Mouse (Mus musculus) heart, postnatal 14 days (tissue): ENCODE measurements around the gene BC049715. TPM values are rescaled to one million over a fixed set of nuclear protein-coding genes. Genes with fewer than 3 reads are reported as not detected.

Experiments used
- DNase-seq, 2 experiments: peaks; one replicate each; pipeline ENCODE4 v3.0.0; 2021 to 2022
- intact Hi-C: fragments of 180-260 bp; cut with DNase I; formaldehyde crosslinking; loops from one replicate; pipeline ENCODE4 v1.15.1; 2025
- total RNA-seq, 2 experiments: library from RNA; stranded (reverse); gene quantifications; 2 replicates each; pipeline ENCODE4 v1.2.3; 2021

The BC049715 gene
- total RNA-seq, 2 experiments from 2014 or later = 1.0 to 1.3 TPM

DNA sequence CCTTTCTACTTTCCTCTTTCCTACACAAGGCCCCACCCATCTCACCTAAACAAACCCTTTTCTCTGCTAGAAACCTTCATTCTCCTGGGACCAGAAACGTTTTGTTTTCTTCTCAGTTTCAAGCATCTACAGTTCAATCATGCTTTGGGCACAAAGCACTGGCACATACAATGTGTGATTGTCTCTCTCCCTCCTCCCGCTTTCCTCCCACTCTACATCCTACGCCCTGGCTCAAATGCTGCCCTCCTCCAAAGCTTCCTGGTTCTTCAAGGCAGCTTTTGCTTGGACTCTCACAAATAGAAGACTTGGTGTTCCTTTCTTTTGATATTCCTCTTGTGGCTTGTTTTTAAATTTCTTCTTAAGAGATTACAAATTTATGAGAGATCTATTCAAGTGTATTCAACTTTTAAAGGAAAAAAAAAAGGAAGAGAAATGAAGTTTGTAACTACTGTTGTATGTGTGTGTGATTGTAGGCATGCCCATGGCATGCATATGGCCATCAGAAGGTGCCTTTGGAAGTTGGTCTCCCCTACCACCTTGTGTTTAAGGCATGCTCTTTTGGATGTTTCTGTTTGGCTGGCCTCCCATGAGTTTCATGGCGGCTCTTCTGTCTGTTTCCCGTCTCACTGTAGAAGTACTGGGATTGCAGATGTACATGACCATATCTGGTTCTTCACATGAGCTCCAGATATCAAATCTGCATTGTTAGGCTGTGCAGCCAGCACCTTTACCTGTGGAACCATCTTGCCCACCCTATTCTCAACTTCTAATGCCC lies 18.5 kb downstream of the BC049715 start:
- intact Hi-C loops = no loop called here
- DNase-seq = no peak

DNA sequence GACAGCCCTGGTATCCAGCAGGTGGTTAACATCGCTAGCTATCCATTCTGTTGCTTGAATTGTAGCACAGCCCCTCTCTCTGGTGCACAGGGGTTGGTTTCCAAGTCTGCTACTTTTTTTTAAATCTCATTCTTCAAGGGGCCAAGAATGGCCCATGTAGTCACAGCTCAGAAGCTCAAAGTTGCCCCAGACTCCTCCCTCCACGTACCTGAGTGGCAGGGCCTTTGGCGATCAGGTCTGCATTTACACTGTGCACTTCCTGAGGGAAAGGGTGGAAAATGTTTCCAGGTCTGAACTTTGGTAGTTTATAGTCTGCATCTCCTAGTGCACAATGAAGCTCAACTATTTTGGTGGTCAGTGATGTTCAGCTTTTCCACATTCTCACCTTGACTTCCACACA lies 19.8 kb downstream of the BC049715 start:
- intact Hi-C loops = no loop called here
- DNase-seq = no peak

DNA sequence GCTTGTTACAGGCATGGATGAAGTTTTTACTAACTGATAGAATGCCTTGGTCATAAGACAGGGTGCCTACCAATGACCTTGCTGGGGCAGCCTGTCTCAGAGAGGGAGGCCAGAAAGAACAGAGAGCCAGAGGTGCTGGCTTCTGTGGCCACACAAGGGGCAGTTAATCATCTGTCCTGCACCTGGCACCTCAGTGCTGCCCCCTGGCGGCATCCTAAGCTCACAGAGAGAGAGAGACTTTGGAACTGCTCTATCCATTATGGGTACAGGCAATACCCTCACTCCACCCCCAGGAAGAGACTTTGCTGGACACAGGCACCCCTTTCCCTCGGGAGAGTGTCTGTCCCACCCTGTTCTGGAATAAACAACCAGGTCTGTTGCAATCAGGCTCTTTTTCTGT lies 20.4 kb downstream of the BC049715 start:
- peak; percentile 68 to 74 for DNase-seq
- intact Hi-C loops = no loop called here

DNA sequence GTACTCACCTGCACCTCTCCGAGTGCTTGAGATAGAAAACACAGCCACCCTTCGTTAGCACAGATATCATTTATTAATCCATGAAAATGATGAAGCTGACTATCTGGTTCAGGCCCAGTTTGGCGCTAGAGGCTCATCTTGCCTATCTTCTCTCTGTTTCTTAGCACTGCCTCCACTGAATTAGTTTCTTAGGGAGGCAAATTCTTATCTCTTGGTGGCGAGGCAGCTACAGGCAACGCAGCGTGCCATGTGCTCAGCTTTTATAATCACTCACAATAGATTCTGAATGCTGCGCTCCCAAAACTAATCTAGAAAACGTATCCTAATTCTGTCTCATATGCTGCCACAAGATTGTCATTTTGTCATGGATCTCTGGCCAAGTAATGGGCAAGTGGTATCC lies 21.0 kb downstream of the BC049715 start:
- DNase-seq = no peak
- intact Hi-C loops = no loop called here

DNA sequence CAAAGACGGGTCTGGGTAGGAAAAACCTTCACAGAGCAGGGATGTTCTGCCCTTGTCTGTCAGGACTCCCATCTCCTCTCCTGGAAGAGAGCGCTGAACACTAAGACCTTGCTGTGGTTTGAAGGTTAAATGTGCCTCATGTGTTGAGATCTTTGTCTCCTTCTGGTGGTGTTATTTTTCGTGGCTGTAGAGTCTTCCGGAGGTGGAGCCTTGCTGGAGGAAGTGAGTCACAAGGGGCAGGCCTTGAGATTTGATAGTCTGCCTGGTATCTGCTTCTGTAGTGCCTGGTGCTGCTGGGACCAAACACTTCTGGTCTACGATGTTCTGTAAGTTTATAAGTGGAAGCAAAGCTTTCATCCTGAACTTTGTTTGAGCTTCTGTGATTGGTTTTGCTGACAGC lies 21.5 kb downstream of the BC049715 start:
- intact Hi-C loops = no loop called here
- no peak for DNase-seq

DNA sequence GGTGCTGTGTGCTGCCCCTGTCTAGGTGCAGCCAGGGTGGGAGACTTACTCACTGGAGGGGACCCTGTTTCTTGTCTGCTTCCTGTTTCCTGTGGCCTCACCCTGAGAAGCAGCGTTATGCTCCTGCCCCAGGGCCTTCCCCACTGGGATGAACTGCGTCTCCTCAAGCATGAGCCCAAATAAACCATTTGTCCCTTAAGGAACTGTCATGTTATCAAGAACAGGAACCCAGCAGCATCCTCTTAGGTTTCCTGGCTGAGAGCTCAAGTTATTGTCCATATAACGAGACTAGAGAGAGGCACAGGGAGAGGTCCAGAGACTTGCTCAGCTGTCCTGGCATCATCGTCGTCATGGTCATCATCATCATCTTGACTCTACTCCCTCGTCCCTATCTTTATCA lies 22.8 kb downstream of the BC049715 start:
- no peak for DNase-seq
- intact Hi-C loops = no loop called here

DNA sequence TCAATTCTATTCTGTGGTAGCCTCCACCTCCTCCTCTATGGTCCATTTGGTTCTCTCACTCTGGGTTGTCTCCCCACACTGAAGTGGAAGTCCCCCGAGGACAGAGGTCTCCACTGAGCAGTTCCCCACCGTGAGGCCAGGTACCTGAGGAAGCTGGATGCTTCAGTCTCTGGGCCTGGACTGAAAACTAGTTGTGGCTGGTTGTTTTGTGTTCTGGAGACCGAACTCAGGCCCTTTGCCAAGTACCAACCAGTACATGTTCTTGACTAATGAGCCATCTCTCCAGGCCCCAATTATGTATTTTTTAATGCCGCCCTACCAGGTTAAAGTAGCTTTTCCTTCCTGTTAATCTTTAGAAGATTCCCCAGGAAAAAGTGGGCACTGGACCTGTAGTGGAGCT lies 24.9 kb downstream of the BC049715 start:
- no peak for DNase-seq
- intact Hi-C loops = no loop called here

DNA sequence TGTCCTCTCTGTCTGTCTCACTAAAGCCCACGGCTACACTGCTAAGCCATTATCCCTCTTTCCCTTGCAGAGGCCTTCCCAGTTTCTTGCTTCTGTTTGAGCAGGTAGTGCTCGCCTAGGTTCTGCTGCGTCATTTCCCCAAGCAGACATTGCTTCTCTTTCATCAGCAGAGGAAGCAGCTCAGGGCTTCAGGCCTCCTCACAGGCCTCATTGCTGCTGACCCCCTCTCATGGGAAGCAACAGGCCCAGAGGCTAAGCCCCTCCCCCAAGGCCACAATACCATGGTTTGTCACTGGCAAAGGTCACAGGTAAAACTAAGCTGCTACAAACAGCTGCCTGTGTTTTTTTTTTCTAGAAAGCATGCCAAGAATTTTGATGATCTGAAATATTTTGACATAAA lies 25.3 kb downstream of the BC049715 start:
- intact Hi-C loops = no loop called here

DNA sequence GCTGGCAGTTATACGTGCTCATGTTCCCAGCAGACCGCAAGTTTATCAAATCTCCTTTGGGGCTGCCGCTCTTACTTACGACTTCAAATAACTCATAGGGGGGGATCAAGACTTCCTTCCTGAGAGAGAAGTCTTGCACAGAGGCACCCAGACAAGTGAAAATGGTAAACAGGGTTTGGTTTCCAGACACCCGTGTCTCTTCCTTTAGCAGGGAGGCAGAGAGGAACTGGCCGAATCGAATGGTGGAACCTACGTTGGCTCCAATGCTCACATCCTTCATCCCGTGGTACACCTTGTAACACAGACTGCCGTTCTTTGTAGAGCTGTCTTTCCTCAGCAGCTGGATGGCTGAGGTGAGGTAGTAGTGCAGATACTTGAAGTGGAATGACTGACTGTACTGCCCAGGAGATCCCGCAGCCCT lies 26.9 kb downstream of the BC049715 start:
- intact Hi-C loops = no loop called here
- DNase-seq = no peak

More for the DNA sequence above, 25.3 kb downstream of the BC049715 start:
- DNase-seq = no peak

DNA sequence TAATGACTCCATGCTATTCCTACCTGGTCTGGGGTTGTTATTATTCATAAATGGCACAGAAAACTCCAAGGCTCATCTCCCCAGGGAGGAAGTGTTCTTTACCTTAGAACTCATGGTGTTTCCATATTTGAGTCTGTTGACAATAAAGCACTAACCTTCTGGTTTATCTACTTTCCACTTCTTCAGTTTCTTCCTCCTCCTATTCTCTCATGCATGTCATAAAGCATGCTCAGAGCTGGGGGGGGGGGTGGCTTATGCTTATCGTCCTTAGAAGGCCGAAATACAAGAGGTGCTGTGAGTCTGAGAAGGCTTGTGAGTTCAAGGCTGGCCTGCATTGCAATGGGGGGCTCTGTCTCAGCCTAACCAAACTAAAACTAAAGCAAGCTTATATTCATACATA lies 27.8 kb downstream of the BC049715 start:
- DNase-seq = no peak
- intact Hi-C loops = no loop called here

DNA sequence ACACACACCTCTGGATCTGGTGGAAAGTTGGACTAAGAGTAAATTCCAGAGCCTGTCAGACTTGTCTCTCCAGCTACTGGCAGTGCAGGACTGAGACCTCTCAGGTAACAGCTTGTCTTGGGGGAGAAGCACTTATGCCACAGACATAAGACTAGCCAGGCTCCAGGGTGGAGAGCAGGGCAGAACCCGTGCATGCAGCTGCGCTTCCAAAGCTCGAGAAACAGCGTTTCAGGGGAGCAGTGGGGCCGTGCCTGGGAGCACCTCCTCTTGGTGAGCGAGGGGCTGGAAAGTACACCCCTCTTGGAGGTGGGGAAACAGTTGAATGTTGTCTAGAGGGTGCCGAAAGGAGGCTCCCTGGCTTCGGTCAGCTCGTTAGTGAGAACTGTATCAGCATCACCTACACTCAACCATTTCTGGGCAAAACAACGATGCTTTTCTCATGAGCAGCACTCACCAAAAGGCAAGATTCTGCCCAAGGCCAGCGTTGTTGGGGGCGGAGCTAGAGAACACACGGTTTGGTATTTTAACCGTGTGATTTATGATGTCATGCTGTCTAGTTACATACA lies 28.7 kb downstream of the BC049715 start:
- DNase-seq = peak in 1 of 2 experiments; percentile 16
- intact Hi-C loops = no loop called here

DNA sequence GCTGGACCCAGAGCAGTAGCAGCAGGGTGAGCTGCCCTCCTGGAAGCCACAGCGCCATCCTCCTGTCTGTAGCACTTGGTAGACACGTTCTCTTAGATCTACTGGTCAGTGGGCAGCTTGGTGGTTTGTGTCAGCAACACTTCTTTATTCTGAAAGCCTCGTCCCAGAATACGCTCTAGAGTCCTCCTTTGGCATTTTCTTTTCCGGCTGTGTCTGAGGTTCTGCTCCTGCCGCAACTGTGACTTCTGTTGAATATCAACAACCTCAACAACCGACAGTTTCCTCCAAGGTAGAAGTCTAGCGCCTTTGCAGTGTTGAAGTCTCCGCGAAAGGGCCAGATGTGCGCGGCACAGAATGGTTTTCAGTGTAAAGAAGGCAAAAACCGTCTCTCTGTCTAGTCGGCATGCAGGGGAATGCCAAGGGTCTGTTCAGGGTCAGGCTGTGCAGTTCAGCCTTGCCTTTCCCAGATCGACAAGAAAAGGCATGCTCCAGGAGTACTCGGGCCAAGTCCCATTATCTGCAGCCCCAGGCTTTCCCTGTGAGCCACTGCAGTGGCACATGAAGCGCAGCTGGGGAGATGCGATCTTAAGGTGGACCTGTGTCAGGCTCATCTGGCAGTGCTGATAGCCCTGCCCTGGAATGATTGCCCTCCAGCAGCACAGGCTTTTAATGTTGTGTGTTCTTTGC lies 29.9 kb downstream of the BC049715 start, which contains the start of gene Art4:
Gene Art4, minus strand, starts transcription at position 548 of the 687 bp plus-strand sequence.
- DNase-seq = peak; percentile 43 to 58
- intact Hi-C loops = no loop called here

DNA sequence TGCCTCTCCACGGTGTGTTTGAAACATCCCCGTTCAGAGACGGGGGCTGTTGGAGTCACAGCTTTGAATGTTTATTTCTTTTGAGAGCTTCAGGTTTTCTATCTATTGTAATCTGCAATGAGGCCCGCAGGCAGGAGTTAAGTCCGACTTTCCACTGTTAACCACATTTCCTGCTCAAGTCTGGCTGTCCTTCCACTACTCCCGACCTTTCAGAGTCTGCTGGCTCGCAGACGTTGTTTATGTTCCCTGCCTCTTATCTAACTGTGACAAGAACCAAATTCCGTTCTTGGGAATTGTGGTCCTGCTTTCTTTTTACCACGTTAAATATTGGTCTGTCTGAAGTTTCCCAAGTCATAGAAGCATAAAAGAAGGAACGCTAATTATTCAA lies 30.4 kb downstream of the BC049715 start:
- DNase-seq = peak; percentile 47 to 53
- intact Hi-C loops = no loop called here

DNA sequence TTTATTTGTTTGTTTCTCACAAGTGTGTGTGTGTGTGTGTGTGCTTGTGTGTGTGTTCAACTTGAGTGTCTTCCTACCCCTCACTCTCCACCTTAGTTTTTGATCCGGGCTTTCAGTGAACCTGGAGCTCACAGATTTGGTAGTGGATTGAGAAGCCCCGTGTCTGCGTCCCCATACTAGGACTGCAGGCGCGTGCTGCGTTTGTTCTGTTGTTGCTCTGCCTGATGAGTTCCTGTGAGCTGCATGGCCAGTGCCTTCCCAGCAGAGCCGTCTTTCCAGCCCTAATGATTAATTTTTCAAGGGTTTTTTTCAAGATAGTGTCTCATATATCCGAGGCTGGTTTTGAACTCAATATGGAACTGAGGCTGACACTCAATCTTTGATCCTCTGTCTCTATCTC lies 31.0 kb downstream of the BC049715 start:
- DNase-seq = peak in 1 of 2 experiments; percentile 15
- intact Hi-C loops = no loop called here

DNA sequence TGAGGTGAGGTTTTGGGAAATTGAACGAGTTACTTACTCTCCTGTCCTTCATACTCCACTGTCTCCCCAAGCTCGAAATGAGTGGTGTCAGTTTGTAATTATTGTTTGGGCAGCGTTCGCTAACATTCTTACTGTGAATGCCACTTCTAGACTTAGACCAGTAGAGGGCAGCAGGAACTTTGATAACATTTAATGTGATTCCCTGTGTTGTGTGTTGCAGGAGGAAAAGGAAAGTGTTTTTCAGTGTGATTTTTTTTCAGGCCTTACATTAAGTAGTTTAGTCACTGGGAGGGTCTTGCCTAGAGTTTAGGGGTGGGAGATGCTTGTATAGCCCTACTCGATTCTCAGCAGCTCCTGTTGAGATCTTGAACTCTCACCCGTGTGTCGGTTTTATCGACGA lies 33.6 kb downstream of the BC049715 start:
- intact Hi-C loops = loop anchor here (1.0 to 5.0 kb wide), 3 partner anchors 59 to 121 kb away; no protein-coding TSS in a partner anchor
- peak in 1 of 2 experiments; percentile 43 for DNase-seq

DNA sequence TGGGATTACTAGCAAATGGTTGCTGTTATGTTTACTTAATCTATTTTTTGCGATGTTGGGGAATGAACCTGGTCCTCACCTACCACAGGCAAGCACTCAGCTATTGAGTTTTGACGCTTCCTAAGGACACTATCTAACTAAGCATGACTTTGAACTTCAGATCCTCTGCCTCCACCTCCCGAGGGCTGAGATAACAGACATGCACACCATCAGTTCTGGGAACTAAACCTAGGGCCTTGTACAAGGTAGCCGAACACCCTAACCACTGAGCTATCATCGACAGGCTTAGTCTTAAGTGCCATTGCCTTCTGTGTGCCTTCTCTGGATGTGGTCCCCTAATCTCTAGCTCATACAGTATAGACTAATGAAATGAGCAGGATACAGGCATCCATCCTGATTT lies 37.9 kb downstream of the BC049715 start:
- intact Hi-C loops = no loop called here
- no peak for DNase-seq

DNA sequence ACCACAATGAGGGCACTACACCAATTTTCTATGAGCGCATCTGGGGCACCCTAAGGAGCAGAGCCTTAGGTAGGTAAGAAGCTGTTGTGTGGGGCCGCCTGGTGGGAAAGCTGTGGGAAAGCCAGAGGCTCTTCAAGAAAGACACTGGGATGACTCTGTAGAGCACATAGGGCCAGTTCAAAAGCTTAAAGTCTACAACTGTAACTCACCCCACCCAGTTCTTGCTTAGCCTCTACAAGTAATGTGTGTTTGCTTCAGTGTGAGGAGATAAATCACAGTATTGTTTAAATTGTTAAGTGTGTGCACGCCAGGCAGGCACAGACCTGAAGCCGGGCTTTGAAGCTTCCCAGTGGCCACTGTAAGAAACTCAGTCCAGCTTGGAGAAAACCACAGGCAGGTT lies 38.7 kb downstream of the BC049715 start:
- no peak for DNase-seq
- intact Hi-C loops = no loop called here

DNA sequence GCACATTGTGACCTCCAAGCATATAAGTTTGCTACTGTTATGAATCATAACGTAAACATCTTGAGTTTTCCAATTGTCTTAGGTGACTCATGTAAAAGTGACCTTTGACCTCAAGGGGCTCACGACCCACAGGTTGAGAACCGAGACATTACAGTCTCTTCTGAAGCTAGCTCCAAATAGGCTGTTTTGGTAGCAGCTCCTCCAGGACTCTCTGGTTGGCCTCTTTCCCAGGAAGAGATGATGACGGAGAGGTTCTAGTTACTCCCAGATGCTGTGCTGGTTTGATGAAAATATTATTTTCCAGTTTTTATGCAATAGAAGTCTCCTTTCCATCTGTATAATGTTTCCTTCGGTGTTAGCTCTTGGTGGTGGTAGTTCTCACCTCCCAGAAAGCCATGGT lies 41.5 kb downstream of the BC049715 start:
- DNase-seq = no peak
- intact Hi-C loops = no loop called here

DNA sequence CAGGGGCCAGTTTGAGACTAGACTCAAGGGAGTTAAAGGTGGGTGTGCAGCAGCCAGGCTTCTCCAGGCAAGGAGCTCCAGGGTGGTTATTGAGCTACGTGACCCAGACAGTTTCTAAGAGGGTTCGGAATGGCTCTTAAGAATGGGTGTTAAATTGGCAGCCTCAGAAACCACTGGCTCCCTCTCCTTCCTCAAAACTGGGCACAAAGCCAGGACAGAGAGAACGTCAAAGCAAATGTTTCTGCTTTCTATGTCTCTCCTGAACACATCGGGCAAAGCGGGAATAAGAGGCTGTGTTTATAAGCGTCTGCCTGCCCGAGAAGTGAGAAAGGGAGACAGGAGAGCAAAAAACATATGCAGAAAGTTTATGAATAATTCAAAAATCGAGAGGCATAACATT lies 47.2 kb downstream of the BC049715 start:
- peak; percentile 31 to 57 for DNase-seq
- intact Hi-C loops = no loop called here

DNA sequence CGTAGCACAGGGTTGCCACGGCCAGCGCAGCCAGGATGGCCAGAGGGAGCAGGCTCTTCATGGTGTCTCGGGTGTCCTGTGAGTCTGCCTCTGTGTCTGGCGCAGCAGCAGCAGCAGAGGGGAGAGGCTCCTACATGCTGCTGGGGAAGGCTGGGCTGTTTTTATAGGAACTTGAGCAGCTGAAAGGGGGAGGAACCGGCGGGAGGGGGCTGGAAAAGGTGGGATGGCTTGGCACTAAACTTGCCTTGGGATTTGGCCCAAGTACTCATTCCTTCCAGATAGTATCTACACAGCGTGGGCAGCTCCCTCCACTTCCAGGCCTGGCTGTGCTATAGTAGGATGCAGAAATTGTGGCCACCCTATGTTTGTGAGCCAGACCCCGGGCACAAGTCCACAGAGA lies 48.2 kb downstream of the BC049715 start, which contains the start of gene Mgp:
Gene Mgp, minus strand, starts transcription at position 154 of the 400 bp plus-strand sequence.
- peak; percentile 66 to 73 for DNase-seq
- intact Hi-C loops = no loop called here

DNA sequence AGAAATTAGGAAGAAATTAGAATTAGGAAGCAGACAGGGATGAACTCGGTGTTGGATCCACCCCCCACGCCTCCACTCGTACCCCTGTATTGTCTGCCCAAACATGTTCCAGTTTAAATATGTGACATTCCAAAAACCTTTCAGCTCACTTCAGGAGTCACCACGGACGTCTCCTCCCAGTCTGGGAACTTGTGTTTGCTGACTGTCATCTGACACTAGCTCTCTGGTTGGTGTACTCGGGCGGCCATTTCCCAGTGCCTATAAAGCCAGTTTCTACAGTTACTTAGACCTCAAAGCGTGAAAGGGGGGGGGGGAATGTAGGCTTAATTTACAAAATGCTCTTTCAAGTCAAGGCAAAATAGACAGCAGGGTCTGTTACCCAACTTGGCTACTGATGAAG lies 54.3 kb downstream of the BC049715 start:
- DNase-seq = no peak

More for the DNA sequence above, 54.3 kb downstream of the BC049715 start:
- intact Hi-C loops = no loop called here
